Mouse (Mus musculus): ENCODE data around the gene Gpc6. TPM values are rescaled to one million over a fixed set of nuclear protein-coding genes. Genes with fewer than 3 reads are reported as not detected.

The Gpc6 gene
- total RNA-seq, 2 experiments from 2014 or later: 18.2 to 19.4 TPM

DNA sequence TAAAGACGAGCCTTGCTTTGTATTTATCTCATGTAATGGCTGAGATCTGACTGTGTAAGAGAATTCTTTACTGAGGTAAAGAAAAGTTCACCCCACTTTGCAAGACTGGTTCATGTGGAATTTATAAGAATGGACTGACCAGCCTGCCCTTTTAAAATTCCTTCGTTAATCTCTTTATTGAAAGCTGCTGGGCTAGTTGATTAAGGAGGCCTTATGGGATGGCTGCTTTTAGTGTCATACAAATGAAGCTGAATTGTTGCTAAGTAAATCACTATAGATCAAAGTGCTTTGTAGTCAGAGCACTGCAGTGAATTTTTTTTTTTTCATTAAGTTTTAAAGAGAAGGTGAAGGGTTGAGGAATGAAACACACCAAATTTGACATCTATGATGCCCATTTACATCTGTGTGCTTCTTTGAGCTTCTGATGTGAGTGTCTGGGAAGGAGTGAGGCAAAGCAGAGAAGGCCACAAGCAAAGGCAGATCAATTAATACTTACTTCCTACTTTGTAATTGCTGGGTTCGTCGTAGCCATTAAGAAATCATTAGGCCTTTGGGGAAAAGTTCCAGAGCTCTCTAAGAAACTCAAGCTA, 90.3 kb downstream of the Gpc6 start:
- Histone ChIP-seq H3K27ac (no peak overlapping the region), H3K4me3 (no peak overlapping the region)
- no peak for DNase-seq (ENCODE audit: extremely low spot score in 1 of 2, low spot score in 2 of 2)
- intact Hi-C loops (cut with DNase I): no loop called here
- TF ChIP-seq CTCF (IDR thresholded peaks at IDR 0.05): no peak

DNA sequence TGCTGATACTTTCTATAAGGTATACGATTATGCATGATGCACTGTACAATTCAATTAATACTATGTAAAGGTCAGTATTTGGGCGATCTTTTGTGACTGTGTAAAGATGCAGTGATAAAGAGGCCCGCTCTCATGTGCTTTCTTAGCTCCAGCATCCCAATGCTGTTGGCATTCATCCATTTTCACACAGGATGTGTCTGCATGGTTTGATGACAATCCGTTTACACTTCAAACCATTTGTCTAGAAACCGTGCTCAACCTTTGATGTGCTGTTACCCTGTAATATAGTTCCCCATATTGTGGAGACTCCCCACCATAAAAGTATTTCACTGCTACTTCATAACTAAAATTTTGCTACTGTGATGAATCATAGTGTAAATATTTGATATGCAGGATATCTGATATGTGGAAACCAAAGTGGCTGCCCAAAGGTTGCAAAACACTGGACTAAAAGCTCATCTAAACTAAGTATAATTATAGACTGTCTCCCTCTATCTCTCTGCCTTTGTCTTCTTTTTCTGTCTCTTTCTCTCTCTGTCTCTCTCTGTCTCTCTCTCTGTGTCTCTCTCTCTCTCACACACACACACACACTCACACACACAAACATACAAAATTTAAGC, 97.2 kb downstream of the Gpc6 start:
- TF ChIP-seq CTCF (IDR thresholded peaks at IDR 0.05): no peak
- DNase-seq (ENCODE audit: extremely low spot score in 1 of 2, low spot score in 2 of 2): no peak
- Histone ChIP-seq H3K27ac (no peak overlapping the region), H3K4me3 (no peak overlapping the region)
- intact Hi-C loops (cut with DNase I): no loop called here

DNA sequence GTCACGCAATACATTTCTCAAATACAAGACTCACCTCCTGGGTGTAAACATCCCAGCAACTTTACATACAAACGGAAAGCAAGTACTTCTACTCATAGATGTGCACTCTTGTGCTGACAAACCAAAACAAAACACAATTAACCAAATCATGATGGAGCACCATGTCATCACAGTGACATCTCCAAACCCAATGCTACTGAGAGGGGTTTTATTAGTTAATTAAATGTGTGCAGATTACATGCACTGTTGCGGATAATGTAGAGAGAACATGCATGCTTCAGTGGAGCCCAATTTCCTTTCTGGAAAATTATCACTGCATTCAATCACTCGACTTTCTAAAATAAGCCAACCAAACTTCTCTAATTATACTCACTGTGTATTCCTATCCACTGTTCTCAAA, 109.0 kb downstream of the Gpc6 start:
- Histone ChIP-seq H3K4me3 (no peak overlapping the region), H3K27ac (no peak overlapping the region)
- intact Hi-C loops (cut with DNase I): no loop called here
- no peak for DNase-seq (ENCODE audit: extremely low spot score in 1 of 2, low spot score in 2 of 2)
- no peak for TF ChIP-seq CTCF (IDR thresholded peaks at IDR 0.05)

DNA sequence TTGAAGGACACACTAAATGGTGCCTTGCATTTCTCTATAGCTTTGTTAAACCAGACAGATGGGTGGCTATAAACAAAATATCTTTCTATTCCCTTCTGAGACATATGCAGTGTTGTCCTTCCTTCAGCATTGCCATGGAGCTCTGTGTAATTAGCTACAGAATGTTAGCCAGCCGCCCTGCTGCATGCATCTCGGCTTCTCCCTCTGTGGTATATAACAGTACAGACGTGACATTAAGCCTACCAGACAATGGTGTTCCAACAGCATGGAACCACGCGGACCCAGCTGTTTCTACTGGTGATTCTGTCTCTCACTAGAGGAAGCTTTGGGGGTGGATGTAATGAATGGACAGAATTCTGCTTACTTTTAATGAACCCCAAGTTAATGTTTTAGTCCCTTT, 115.9 kb downstream of the Gpc6 start:
- no peak for DNase-seq (ENCODE audit: extremely low spot score in 1 of 2, low spot score in 2 of 2)
- H3K4me3 ChIP-seq: no peak overlapping the region
- TF ChIP-seq CTCF (IDR thresholded peaks at IDR 0.05): no peak
- intact Hi-C loops (cut with DNase I): no loop called here
- no peak overlapping the region for H3K27ac ChIP-seq

DNA sequence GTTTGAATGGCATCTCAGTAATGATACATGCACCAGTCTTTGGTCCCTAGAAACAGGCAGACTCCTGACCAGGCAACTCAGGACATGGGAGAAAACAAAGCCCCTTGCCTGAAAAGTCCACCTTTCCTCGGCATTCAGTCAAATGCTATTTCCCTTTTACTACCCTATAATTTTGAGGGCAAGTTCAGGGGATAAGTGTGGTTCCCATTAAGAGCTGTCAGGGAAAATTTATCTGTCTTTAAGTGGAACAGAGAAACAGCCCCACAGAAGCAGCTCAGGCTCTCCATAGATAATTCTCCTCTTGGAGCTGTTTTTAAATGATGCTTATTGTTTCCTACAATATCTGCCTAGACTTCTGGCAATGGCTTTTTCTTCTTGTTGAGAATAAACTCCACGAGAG, 123.8 kb downstream of the Gpc6 start:
- no peak for TF ChIP-seq CTCF (IDR thresholded peaks at IDR 0.05)
- intact Hi-C loops (cut with DNase I): no loop called here
- H3K27ac ChIP-seq: no peak overlapping the region
- no peak for DNase-seq (ENCODE audit: extremely low spot score in 1 of 2, low spot score in 2 of 2)
- no peak overlapping the region for H3K4me3 ChIP-seq

DNA sequence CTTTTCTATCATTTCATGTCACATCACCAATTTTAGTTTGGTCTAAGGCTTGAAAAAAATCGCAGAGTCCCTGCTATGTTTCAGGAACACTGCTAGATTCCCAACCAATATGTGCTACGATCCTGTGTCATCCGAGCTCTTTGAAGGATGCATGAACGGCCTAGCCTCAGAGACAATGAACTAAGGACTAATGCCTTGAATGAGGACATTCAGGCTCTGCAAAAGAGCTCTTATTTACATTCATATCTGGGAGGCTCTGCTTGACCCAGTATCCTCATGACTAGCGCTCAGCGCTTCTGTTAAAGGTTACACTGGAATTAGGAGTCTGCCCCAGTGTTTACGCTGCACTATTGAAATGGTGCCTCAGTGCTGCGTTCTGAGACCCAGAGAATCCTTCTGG, 125.8 kb downstream of the Gpc6 start:
- intact Hi-C loops (cut with DNase I): no loop called here
- Histone ChIP-seq H3K4me3 (no peak overlapping the region), H3K27ac (no peak overlapping the region)
- no peak for DNase-seq (ENCODE audit: extremely low spot score in 1 of 2, low spot score in 2 of 2)
- no peak for TF ChIP-seq CTCF (IDR thresholded peaks at IDR 0.05)

DNA sequence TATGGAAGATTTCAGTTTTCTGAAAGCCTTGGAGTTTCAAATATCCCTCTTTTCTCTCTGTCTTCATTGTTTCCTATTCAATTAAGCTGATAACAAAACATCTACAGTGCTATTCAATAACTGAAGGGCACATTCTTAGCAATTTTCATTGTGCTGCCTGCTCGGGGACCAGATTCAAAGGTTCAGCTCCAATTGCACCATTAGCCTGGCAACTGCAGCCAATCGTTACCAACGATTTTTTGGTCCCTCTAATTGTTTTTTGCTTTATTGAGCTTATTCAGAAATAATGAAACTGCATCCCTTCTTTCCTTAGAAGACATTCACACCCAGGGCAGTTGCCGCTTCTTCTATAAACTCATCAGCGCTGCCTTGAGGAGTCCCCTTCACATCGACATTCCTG, 128.2 kb downstream of the Gpc6 start:
- no peak for TF ChIP-seq CTCF (IDR thresholded peaks at IDR 0.05)

DNA sequence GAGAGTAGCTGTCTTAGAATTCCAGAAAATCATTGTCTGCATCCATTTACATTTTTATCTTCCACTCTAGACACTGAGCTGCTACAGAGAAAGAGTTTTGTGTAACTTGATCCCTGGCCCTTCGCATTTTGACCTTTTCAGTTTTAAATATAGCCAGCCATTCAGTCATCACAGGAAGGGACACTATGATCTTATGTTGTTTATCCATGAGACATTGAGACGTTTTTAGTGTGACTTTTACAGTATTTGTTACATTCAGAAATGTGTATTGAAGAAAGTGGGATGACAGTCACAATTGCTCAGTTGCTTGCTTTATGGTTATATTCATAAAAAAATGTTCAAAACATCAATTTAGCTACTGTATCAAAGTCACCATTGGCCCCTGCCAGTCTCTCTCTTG, 130.0 kb downstream of the Gpc6 start:
- no peak for TF ChIP-seq CTCF (IDR thresholded peaks at IDR 0.05)
- no peak overlapping the region for H3K27ac ChIP-seq
- no peak overlapping the region for H3K4me3 ChIP-seq
- DNase-seq (ENCODE audit: extremely low spot score in 1 of 2, low spot score in 2 of 2): no peak
- intact Hi-C loops (cut with DNase I): no loop called here

More for the DNA sequence above, 128.2 kb downstream of the Gpc6 start:
- Histone ChIP-seq H3K4me3 (no peak overlapping the region), H3K27ac (no peak overlapping the region)
- DNase-seq (ENCODE audit: extremely low spot score in 1 of 2, low spot score in 2 of 2): no peak
- intact Hi-C loops (cut with DNase I): no loop called here

DNA sequence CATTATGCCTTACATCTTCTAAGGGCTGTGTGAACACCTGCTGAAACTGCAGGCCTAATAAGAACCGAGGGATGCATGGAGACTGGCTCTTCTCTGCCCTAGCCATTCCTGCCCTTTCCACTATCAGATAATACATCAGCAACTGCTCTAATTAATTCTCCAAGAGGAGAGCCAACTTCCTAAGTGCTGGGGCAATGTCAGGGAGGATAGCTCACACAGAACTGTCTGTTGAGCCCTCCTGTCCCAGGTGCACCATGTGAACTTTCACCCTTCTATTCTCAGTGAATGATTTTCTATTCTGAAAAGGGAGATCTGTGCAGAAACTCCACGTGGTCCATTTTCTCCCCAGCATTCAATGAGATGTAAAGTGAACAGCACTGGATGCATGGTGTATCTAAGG, 136.0 kb downstream of the Gpc6 start:
- no peak for TF ChIP-seq CTCF (IDR thresholded peaks at IDR 0.05)
- H3K27ac ChIP-seq: no peak overlapping the region
- DNase-seq (ENCODE audit: extremely low spot score in 1 of 2, low spot score in 2 of 2): no peak
- intact Hi-C loops (cut with DNase I): no loop called here
- no peak overlapping the region for H3K4me3 ChIP-seq

DNA sequence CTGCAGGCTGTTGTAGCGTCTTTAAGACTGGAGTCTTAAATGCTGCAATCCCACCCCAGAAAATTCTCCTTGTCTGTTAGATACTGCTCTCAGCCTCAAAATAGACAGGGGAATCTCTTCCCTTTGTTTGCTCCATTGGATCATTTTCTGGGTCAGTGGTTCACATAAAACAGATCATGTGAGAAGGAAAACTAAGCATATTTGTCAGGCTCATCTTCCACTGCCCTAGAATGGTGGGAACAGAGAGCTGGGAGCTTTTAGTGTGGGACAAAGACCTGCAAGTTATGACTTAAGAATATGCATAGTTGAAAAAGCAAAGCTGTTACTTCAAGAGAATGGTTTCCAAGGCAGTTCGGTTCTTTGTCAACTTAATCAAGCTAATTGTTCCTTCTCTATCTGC, 136.4 kb downstream of the Gpc6 start:
- no peak overlapping the region for H3K27ac ChIP-seq
- intact Hi-C loops (cut with DNase I): no loop called here
- H3K4me3 ChIP-seq: no peak overlapping the region
- no peak for DNase-seq (ENCODE audit: extremely low spot score in 1 of 2, low spot score in 2 of 2)
- TF ChIP-seq CTCF (IDR thresholded peaks at IDR 0.05): no peak

DNA sequence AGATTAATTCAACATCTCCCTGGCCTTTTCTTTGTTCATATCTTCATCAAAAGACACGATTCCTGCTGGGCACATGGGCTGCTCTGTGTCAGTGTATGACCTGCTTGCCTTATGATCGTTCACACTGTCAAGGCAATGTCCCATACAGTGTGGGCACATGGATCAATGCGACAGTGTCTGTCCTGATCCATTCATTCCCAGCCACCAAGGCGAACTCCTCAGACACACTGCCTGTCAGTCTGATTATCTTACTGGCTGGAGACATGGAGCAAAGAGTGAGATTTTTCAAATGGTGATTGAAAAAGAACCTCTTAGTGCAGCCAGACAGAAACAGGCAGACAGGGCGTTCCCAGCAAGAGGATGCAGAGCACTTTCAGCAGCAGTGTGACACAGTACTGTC, 143.1 kb downstream of the Gpc6 start:
- intact Hi-C loops (cut with DNase I): no loop called here
- no peak overlapping the region for H3K27ac ChIP-seq

DNA sequence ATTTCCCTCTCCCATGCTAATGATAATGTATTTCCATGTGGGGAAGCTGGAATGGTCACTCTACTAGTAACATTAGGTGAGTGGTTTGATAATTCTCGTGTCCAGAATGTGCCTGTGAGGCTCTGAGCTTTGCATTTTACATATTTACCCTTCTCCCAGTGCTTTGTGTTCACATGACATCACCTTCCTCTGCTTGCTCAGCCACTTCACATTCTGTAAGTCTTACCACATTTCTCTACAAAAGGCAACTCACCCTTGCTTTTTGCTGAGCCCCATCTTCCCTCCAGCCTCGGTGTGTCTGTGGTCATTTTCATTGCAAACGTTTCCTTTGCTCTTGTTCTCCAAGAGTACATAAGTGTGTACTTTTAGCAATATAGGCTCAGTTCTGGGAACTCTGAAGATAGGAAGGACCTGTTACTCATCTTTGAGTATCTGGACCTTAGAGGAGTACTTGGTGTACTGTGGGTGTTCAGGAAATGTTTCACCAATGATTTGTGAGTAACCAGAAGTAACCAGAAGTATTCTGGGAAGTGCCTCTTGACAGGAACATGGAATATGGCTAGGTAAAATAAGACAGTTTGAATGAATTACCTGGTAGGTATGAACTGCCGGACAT, 145.5 kb downstream of the Gpc6 start:
- DNase-seq (ENCODE audit: extremely low spot score in 1 of 2, low spot score in 2 of 2): no peak
- intact Hi-C loops (cut with DNase I): no loop called here
- Histone ChIP-seq H3K4me3 (no peak overlapping the region), H3K27ac (no peak overlapping the region)
- no peak for TF ChIP-seq CTCF (IDR thresholded peaks at IDR 0.05)

More for the DNA sequence above, 143.1 kb downstream of the Gpc6 start:
- no peak for TF ChIP-seq CTCF (IDR thresholded peaks at IDR 0.05)
- no peak overlapping the region for H3K4me3 ChIP-seq
- DNase-seq (ENCODE audit: extremely low spot score in 1 of 2, low spot score in 2 of 2): no peak

DNA sequence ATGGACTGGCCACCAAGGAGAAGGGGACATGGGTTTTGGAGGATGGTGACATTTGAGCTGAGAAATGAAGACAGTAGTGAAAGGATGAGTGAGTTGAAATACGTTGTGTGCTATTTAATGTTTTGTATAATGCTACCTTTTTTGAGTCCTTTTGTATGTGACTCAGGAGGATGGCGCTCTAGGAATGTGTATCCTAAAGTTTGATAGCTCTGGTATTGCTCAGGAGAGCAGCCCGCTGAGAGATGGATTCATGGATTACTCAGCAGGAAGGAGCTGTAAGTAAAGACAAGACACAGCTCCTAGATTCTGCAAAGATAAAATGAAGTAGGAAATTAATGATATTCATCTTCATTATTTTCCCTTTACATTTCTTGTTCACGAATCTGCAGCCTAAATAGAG, 168.5 kb downstream of the Gpc6 start:
- TF ChIP-seq CTCF (IDR thresholded peaks at IDR 0.05): no peak
- Histone ChIP-seq H3K4me3 (no peak overlapping the region), H3K27ac (no peak overlapping the region)
- intact Hi-C loops (cut with DNase I): no loop called here
- DNase-seq (ENCODE audit: extremely low spot score in 1 of 2, low spot score in 2 of 2): no peak

Measured in left cerebral cortex, adult 2 months (tissue).